Mouse (Mus musculus) ES-E14 (cell line): ENCODE measurements around the gene Eif5b. TPM values are rescaled to one million over a fixed set of nuclear protein-coding genes. Genes with fewer than 3 reads are reported as not detected.
A peak's percentile ranks its signal among the peaks of the same experiment; 100 is the strongest.

Source experiments
- DNase-seq: peaks from one replicate; pipeline ENCODE4 v3.0.0-alpha.2; 2013; ENCODE audit warnings: low read depth, low spot score
- H3K27ac ChIP-seq: 2 replicates; pipeline ENCODE4 v1.5.1; 2012; ENCODE audit warnings: low read depth, mild to moderate bottlenecking, low read length, moderate library complexity, mixed read lengths; ENCODE audit not compliant: poor library complexity, insufficient read depth, severe bottlenecking
- H3K36me3 ChIP-seq: 2 replicates; pipeline ENCODE4 v1.6.1; 2012; ENCODE audit warnings: mild to moderate bottlenecking, low read length, moderate library complexity, mixed read lengths; ENCODE audit not compliant: control insufficient read depth, poor library complexity, insufficient read depth, severe bottlenecking
- H3K4me1 ChIP-seq, 2 experiments: fragments of 150-350 bp in 1 of 2; sonication (generic) in 1 of 2; 2 replicates each; pipeline ENCODE4 v1.6.1; 2012; ENCODE audit warnings: low read length in 2 of 2, mild to moderate bottlenecking in 1 of 2, mixed read lengths in 1 of 2; ENCODE audit not compliant: control insufficient read depth in 2 of 2, insufficient read depth in 2 of 2, poor library complexity in 1 of 2
- H3K4me3 ChIP-seq, 2 experiments: fragments of 150-350 bp in 1 of 2; sonication (generic) in 1 of 2; 2 replicates each; pipeline ENCODE4 v1.5.1; 2012; ENCODE audit warnings: low read length in 2 of 2, low read depth in 1 of 2, mild to moderate bottlenecking in 1 of 2, mixed read lengths in 1 of 2; ENCODE audit not compliant: insufficient read depth in 1 of 2, poor library complexity in 1 of 2, severe bottlenecking in 1 of 2
- H3K9ac ChIP-seq: 2 replicates; pipeline ENCODE4 v1.6.1; 2012; ENCODE audit warnings: low read depth, mild to moderate bottlenecking, low read length, mixed read lengths; ENCODE audit not compliant: poor library complexity, insufficient read depth, severe bottlenecking
- H3K9me3 ChIP-seq: fragments of 150-350 bp; sonication (generic); 2 replicates; pipeline ENCODE4 v1.6.1; 2012; ENCODE audit warnings: low read depth, mild to moderate bottlenecking, low read length; ENCODE audit not compliant: control insufficient read depth, insufficient read depth
- CHD2 ChIP-seq: IDR thresholded peaks from 2 replicates; pipeline ENCODE4 v1.6.1; 2014; ENCODE audit warnings: mild to moderate bottlenecking, low read depth, low read length, inconsistent platforms
- HCFC1 ChIP-seq: IDR thresholded peaks from 2 replicates; pipeline ENCODE4 v1.6.1; 2012; ENCODE audit warnings: low read length, inconsistent platforms, borderline replicate concordance; ENCODE audit not compliant: insufficient read depth
- MAFK ChIP-seq: IDR thresholded peaks from 2 replicates; pipeline ENCODE4 v1.6.1; 2014; ENCODE audit warnings: mild to moderate bottlenecking, low read depth, low read length, inconsistent platforms; ENCODE audit not compliant: insufficient read depth
- ZC3H11A ChIP-seq: IDR thresholded peaks from 2 replicates; pipeline ENCODE4 v1.6.1; 2012; ENCODE audit warnings: low read depth, mild to moderate bottlenecking, inconsistent platforms, low read length, borderline replicate concordance
- ZNF384 ChIP-seq: IDR thresholded peaks from 2 replicates; pipeline ENCODE4 v1.6.1; 2012; ENCODE audit warnings: low read depth, low read length, inconsistent platforms
- in situ Hi-C, 2 experiments: fragments of 600-800 bp; cut with MboI; formaldehyde crosslinking; loops; one replicate each; pipeline ENCODE4 v1.15.1; 2025; ENCODE audit warnings: low sequenced_read_pairs in 2 of 2, inconsistent platforms in 1 of 2; ENCODE audit not compliant: unreplicated experiment in 2 of 2
- total RNA-seq: library from RNA; depleted of rRNA; stranded (reverse); fragments of 300-350 nt; gene quantifications from 2 replicates; pipeline ENCODE4 v1.2.3, GENCODE M21; 2012

Gene Eif5b
- total RNA-seq, 1 experiment: 30.6 TPM

- peak; percentile 73 for DNase-seq
- Histone ChIP-seq H3K4me3 (no peak overlapping the region), H3K27ac (no peak overlapping the region), H3K4me1 (no peaks in the 10 kb centered on the region), H3K9ac (no peak overlapping the region), H3K36me3 (peaks cover 17% of the 10 kb centered on the region), H3K9me3 (no peaks in the 10 kb centered on the region)
- TF ChIP-seq ZC3H11A: 0 out of 2 replicates have a peak, but pooled peaks have one; percentile 23
- no peak for TF ChIP-seq MAFK
- TF ChIP-seq CHD2: no peak
- TF ChIP-seq HCFC1: no peak
- in situ Hi-C loops: no loop called here
Measured at GRCm38 (mm10) chr1:37985764-37986323, 12.0 kb upstream of the Eif5b start.

GRCm38 (mm10) chr1:37987856-37988255, 10.0 kb upstream of the Eif5b start:
- TF ChIP-seq CHD2 (no peak), ZNF384 (no peak), ZC3H11A (no peak), MAFK (no peak), HCFC1 (no peak)
- H3K9me3 ChIP-seq: no peaks in the 10 kb centered on the region
- H3K36me3 ChIP-seq: peaks cover 26% of the 10 kb centered on the region
- no peak overlapping the region for H3K4me3 ChIP-seq
- in situ Hi-C loops: no loop called here
- no peak overlapping the region for H3K9ac ChIP-seq
- H3K27ac ChIP-seq: no peak overlapping the region
- H3K4me1 ChIP-seq: no peaks in the 10 kb centered on the region
- no peak for DNase-seq

- Histone ChIP-seq H3K4me3 (peak overlapping the region; percentile 86 to 92), H3K9me3 (no peaks in the 10 kb centered on the region), H3K27ac (no peak overlapping the region), H3K9ac (peak overlapping the region; percentile 96), H3K36me3 (peaks cover 26% of the 10 kb centered on the region), H3K4me1 (peaks cover 0 to 2% of the 10 kb centered on the region in 2 experiments; a peak in 1 of 4 replicates)
- in situ Hi-C loops: no loop called here
- no peak for TF ChIP-seq HCFC1
- TF ChIP-seq ZNF384: no peak
- no peak for TF ChIP-seq ZC3H11A
- TF ChIP-seq MAFK: no peak
- DNase-seq: no peak
Measured at GRCm38 (mm10) chr1:37996226-37996625, 1.6 kb upstream of the Eif5b start.

GRCm38 (mm10) chr1:37996877-37997484, 829 bp upstream of the Eif5b start:
- Histone ChIP-seq H3K4me1 (peaks cover 1 to 2% of the 10 kb centered on the region in 2 experiments; a peak in 1 of 4 replicates), H3K9ac (peak overlapping the region; percentile 96), H3K27ac (peak overlapping the region; percentile 84), H3K9me3 (no peaks in the 10 kb centered on the region), H3K36me3 (peaks cover 23% of the 10 kb centered on the region), H3K4me3 (peak overlapping the region; percentile 86 to 92)
- TF ChIP-seq MAFK: no peak
- no peak for TF ChIP-seq ZC3H11A
- TF ChIP-seq CHD2: peak; percentile 95
- no peak for TF ChIP-seq ZNF384
- peak; percentile 94 for TF ChIP-seq HCFC1
- DNase-seq: peak; percentile 99
- in situ Hi-C loops: no loop called here
